Mouse (Mus musculus): ENCODE data around the gene Ccl7.

Ccl7 gene

DNA sequence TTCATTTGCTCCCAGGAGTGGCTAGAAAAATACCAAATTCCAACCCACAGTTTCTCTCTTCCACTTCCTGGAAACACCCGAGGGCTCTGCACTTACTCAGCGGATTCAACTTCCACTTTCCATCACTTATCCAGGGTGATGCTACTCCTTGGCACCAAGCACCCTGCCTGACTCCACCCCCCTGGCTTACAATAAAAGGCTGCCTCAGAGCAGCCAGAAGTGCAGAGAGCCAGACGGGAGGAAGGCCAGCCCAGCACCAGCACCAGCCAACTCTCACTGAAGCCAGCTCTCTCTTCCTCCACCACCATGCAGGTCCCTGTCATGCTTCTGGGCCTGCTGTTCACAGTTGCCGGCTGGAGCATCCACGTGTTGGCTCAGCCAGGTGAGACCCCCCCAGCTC lies 10.2 kb upstream of the Ccl7 start, which contains the start of gene Ccl2:
TSS of gene Ccl2 (plus strand) at position 216 of the 400 bp plus-strand sequence.
- peak; percentile 72 for DNase-seq (ENCODE audit: low read depth, low spot score)

GRCm38 (mm10) chr11:82035857-82036256 lies 9.7 kb upstream of the Ccl7 start:
- DNase-seq (ENCODE audit: low read depth, low spot score), result peak; percentile 24

GRCm38 (mm10) chr11:82038535-82038934 lies 7.0 kb upstream of the Ccl7 start, which contains the start of gene Gm17268:
Gene Gm17268, minus strand, starts transcription at chr11:82038562.
- DNase-seq (ENCODE audit: low read depth, low spot score), result no peak

- no peak for DNase-seq (ENCODE audit: low read depth, low spot score)
These were observed 6.3 kb upstream of the Ccl7 start for GRCm38 (mm10) chr11:82039132-82039660.

GRCm38 (mm10) chr11:82041671-82042080 lies 3.8 kb upstream of the Ccl7 start:
- DNase-seq (ENCODE audit: low read depth, low spot score), result no peak

DNA sequence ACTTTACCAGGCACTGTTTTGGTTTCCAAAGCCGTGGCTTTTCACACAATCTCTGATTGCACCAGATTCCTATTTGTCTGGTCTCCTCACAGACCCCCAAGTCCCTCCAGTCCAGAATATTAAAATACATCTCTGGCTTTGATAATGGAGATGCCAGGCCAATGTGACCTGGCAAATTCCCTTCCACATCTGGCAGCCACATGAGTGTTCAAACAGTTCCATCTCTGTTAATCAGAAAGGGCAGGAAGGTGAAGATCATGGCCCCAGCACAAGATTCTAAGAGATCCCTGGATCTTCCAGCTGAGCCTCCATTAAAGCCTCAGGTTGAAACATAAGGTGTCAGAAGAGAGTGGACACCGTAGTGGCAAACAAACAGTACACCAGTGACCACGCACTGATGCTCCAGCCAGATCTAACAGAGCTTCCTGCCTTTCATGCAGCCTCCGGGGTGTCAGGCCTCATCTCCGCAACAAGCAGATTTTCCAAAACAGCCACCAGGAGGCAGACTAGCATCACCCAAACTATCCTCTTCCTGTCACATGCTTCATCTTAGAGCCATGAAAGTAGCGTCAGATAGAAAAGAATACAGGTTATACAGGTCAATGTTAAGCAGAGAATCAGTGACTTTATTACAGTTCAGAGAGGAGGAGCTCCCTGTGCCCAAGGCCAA lies 2.4 kb downstream of the Ccl7 start:
- DNase-seq (ENCODE audit: low read depth, low spot score), result no peak

DNA sequence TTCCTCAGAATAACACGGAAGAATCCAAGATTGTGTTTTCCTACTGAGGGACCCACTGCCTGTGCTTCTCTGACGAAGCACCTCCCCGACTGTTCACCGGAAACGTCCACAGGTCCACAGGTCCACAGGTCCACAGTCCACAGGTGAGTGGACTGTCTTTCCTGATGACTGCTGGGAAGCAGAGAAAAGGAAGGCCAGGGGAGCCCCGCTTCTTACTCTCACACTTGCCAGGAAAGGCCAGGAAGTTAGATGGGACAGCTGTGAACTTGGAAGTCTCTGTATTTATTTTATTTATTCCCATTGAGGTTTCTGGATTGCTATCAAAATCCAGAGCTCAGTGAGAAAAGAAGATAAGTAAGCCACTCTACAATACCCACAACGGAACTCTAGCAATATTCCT lies 8.3 kb downstream of the Ccl7 start:
- DNase-seq (ENCODE audit: low read depth, low spot score), result no peak

GRCm38 (mm10) chr11:82057646-82058045 lies 12.1 kb downstream of the Ccl7 start, which contains the start of gene Ccl11:
Gene Ccl11, plus strand, starts transcription at chr11:82057823.
- no peak for DNase-seq (ENCODE audit: low read depth, low spot score)

- DNase-seq (ENCODE audit: low read depth, low spot score), result no peak
These were observed 16.7 kb downstream of the Ccl7 start for GRCm38 (mm10) chr11:82062226-82062625.

GRCm38 (mm10) chr11:82063454-82063853 lies 17.9 kb downstream of the Ccl7 start:
- no peak for DNase-seq (ENCODE audit: low read depth, low spot score)

GRCm38 (mm10) chr11:82066953-82067571 lies 21.6 kb downstream of the Ccl7 start:
- DNase-seq (ENCODE audit: low read depth, low spot score), result no peak

DNA sequence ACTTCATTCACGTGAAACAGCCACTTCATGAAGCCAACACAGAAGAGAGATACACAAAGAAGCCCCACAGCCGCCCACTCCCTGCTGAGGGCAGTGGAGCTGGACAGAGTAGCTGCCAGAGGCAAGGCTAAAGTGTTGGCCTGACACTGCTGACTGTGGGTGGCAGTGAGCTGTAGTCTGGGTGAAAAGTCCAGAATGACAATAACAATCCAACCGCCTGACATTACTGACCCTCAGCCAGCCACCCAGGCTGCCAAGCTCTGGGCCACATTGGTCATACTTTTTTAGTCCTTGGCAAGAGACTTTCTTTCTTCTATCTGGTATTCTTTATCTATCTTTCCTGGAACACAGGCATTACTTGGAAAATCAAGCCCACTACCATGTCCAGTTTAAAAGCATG lies 25.6 kb downstream of the Ccl7 start:
- DNase-seq (ENCODE audit: low read depth, low spot score), result no peak

- no peak for DNase-seq (ENCODE audit: low read depth, low spot score)
These were observed 26.9 kb downstream of the Ccl7 start for GRCm38 (mm10) chr11:82072374-82072773.

- no peak for DNase-seq (ENCODE audit: low read depth, low spot score)
These were observed 27.5 kb downstream of the Ccl7 start for GRCm38 (mm10) chr11:82072984-82073383.

DNA sequence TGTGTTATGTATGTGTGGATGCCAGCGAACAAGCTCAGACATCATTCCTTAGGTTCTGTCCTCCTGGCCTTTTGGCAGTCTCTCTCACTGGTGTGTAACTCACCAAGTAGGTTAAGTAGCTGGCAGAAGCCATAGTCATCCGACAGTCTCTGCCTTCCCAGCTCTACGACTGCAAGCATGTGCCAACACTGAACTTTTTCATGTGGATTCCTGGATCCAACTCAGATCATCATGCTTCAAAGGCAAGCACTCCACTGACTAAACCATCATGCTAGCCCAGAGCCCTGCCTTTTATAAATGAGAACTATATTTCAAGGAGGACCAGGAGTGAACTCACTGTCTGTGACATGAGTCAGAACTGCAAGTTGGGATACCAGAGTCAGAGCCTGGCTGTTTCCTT lies 28.2 kb downstream of the Ccl7 start:
- no peak for DNase-seq (ENCODE audit: low read depth, low spot score)

DNA sequence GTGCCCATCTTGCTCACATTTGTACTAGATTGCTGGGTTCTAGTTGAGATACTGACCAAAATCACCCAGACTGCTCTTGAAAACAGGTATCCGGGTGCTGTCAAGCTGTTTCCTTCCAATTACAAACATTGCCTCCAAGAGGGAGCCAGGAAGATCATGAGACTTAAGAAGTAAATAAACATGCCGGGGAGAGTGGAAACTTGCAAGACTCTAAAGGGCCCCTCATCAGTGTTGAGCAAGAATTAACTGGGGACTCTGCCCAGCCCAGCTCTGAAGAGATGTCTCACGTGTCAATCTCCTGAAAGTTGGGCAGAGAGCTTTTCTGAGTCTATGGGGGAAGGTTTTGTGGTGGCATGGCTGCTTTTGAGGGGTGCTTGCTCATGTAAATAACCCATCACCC lies 31.5 kb downstream of the Ccl7 start:
- no peak for DNase-seq (ENCODE audit: low read depth, low spot score)

DNA sequence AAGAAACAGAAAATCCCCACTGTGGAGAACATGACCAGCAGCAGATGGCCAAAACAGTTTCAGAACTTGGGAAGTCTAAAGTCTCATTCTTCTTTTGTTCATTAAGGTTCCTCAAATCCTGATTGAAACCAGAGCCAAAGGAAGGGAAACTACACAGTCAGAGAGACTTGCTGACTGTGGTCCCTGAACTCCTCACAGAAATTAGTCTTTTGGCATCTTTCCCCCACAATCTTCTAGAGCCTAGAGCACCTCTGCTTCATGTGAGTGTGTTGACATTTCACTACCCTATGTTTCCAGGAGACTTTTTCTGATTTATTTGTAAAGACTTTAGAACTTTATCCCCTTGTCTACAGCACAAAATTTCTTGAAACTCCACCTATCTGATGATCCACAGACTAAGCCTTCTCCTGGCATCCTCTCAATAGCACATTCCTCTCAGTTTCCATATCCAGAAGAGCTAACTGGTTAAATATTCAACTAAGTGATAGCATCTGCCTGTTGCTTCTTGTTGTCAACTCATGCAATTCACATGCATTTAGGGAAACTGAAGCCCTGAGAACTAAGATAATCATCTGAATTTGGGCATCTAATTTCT lies 32.7 kb downstream of the Ccl7 start:
- DNase-seq (ENCODE audit: low read depth, low spot score), result no peak

- no peak for DNase-seq (ENCODE audit: low read depth, low spot score)
These were observed 35.4 kb downstream of the Ccl7 start for GRCm38 (mm10) chr11:82080865-82081264.

DNA sequence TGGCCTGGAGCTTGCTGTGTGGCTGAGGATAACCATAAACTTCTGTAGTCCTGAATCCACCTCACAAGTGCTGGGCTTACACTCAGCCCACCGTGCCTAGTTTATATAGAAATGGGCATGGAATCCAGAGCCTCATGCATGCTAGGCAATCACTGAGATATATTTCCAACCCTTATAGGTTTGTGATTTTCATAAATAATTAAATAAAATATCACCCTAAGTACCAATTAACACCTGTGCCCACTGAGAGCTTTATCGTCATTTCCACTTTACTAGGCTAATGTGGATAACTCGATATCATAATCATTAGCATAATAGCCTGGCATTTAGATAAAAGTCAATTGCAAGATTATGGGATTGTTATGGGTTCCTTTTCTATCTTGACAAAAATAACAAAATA lies 38.8 kb downstream of the Ccl7 start:
- no peak for DNase-seq (ENCODE audit: low read depth, low spot score)
